Mouse (Mus musculus) left cerebral cortex, adult 2 months (tissue): ENCODE measurements around the gene Gfpt2. TPM values are rescaled to one million over a fixed set of nuclear protein-coding genes. Genes with fewer than 3 reads are reported as not detected.

ENCODE experiments used
- DNase-seq, 2 experiments: peaks; one replicate each; pipeline ENCODE4 v3.0.0; 2021 to 2022; ENCODE audit warnings: low spot score in 2 of 2, mixed read lengths in 1 of 2; ENCODE audit errors: extremely low spot score in 1 of 2
- H3K27ac ChIP-seq: fragments of 200-600 bp; 2 replicates; pipeline ENCODE4 v1.8.1; 2022
- H3K4me3 ChIP-seq: fragments of 200-600 bp; 2 replicates; pipeline ENCODE4 v1.8.1; 2022
- CTCF ChIP-seq: fragments of 200-600 bp; IDR thresholded peaks from 2 replicates; pipeline ENCODE4 v1.8.1; 2022; ENCODE audit warnings: antibody characterized with exemption, mild to moderate bottlenecking, moderate library complexity
- intact Hi-C: fragments of 180-260 bp; cut with DNase I; formaldehyde crosslinking; loops from one replicate; pipeline ENCODE4 v1.15.1; 2025
- total RNA-seq, 2 experiments: library from RNA; stranded (reverse); gene quantifications; 2 replicates each; pipeline ENCODE4 v1.2.3; 2021

The Gfpt2 gene
- total RNA-seq, 2 experiments from 2014 or later, result 6.2 to 11.4 TPM

GRCm38 (mm10) chr11:49845958-49846357 is 52.0 kb downstream of the Gfpt2 start:
- no peak for DNase-seq
- intact Hi-C loops, result loop anchor here (1.0 to 10.0 kb wide), 3 partner anchors 118 to 191 kb away; partner anchors contain the start of gene Cnot6
- TF ChIP-seq CTCF, result no peak
- H3K27ac ChIP-seq, result peak overlapping the region; percentile 80
- H3K4me3 ChIP-seq, result peak overlapping the region; percentile 94

DNA sequence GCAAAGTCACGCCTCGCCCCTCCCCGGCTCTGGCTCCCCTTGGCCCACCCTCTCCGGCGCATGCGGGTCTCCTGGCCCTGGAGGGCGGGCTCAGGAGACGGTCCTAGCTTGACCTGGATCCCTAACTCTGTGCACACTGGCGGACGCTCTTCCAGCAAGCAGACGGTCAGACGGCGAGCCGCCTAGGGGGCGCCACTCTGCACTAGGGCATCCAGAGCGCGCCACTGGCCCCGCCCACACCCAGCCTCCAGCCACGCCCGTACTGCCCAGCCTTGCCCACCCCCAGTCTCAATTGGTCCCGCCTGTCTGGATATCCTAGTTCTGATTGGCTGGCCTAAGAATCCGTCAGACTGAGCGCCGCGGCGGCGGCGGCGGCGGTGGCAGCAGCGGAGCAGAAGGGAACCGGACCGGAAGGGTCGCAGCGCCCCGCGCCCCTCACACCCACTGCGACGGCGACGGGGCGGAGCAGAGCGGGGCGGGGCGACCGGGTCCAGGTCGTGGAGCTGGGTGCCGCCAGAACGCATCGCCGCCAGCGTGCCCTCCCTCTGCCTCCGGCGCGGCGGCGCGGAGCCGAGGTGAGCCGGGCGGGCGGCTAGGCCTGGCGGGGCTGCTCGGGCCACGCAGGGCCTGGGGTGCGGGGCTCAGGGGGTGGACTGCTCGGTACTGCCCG is 52.6 kb downstream of the Gfpt2 start, which contains the start of gene Mapk9:
Gene Mapk9, plus strand, starts transcription at position 351 of the 670 bp plus-strand sequence.
- Histone ChIP-seq H3K27ac (peak within 1 kb of the TSS; percentile 83), H3K4me3 (peak within 1 kb of the TSS; percentile 94)
- intact Hi-C loops, result loop anchor here (5.0 to 10.0 kb wide), 2 partner anchors 134 to 192 kb away; partner anchors contain the start of gene Cnot6
- TF ChIP-seq CTCF, result peak; percentile 89
- peak; percentile 97 to 98 for DNase-seq

- peak overlapping the region; percentile 83 for H3K27ac ChIP-seq
- intact Hi-C loops, result loop anchor here (5.0 to 10.0 kb wide), 2 partner anchors 135 to 192 kb away; partner anchors contain the start of gene Cnot6
- no peak for TF ChIP-seq CTCF
- peak overlapping the region; percentile 94 for H3K4me3 ChIP-seq
- DNase-seq, result no peak
Measured at GRCm38 (mm10) chr11:49847071-49847810, 53.3 kb downstream of the Gfpt2 start.

DNA sequence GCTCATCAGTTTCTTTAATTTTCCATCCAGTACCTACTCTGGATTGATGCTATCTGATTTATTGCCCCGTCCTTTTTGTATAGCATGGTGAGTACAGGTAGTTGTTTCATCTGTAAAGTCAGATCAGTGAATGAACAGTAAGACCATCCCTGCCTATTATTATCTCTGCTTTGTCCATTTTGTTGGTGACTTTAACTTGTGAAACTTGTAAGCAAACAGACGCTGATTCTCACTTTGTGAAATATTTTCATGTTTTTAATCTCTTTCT is 53.8 kb downstream of the Gfpt2 start:
- H3K4me3 ChIP-seq, result peak overlapping the region; percentile 94
- H3K27ac ChIP-seq, result peak overlapping the region; percentile 83; the same call in 1 of the 2 replicates
- no peak for DNase-seq
- intact Hi-C loops, result loop anchor here (5.0 to 10.0 kb wide), 2 partner anchors 135 to 193 kb away; partner anchors contain the start of gene Cnot6
- no peak for TF ChIP-seq CTCF

GRCm38 (mm10) chr11:49848080-49848815 is 54.3 kb downstream of the Gfpt2 start:
- Histone ChIP-seq H3K4me3 (peak overlapping the region; percentile 94), H3K27ac (peak overlapping the region; percentile 33)
- TF ChIP-seq CTCF, result no peak
- intact Hi-C loops, result loop anchor here (5.0 to 10.0 kb wide), 2 partner anchors 136 to 193 kb away; partner anchors contain the start of gene Cnot6
- DNase-seq, result no peak

DNA sequence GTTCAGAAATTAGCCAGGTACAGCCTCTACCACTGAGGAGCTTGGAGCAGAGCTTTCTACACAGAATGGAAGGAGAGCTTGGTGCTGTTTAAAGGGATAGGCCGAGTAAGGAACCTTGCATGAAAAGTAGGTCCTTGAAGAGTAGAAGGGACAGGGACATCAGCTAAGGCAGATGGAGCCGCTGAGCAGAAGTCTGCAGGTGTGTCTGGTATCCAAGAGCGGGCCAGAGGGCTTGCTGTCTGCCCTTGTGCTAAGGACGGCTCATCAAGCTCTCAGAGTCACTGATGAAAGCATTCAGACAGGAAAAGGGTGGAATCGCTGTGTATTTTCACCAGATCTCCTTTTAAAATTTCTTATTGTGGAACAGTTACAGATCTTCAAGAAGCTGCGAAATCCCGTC is 56.4 kb downstream of the Gfpt2 start:
- no peak overlapping the region for H3K27ac ChIP-seq
- no peak overlapping the region for H3K4me3 ChIP-seq
- intact Hi-C loops, result no loop called here
- TF ChIP-seq CTCF, result no peak
- no peak for DNase-seq

GRCm38 (mm10) chr11:49855144-49855543 is 61.2 kb downstream of the Gfpt2 start:
- DNase-seq, result no peak
- no peak overlapping the region for H3K4me3 ChIP-seq
- intact Hi-C loops, result no loop called here
- H3K27ac ChIP-seq, result no peak overlapping the region
- TF ChIP-seq CTCF, result no peak

DNA sequence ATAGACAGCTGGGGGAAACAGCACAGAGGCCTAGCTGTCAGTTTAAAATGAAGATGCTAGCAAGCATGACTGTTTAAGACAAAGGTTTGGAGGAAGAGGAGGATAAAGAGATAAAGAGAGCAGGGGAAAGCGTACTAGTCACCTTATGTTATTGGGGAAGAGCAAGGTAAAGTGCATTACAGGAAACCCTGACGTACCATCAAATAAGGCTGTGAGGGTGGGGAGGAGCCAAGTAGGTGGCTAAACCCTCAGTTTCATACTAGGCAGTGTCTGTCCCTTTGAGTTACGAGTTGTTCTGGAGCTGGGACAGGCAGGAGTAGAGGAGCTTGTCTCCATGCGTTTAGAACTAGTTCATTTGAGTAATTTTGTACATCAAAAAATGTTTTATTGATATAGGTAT is 67.2 kb downstream of the Gfpt2 start:
- no peak overlapping the region for H3K27ac ChIP-seq
- no peak for TF ChIP-seq CTCF

GRCm38 (mm10) chr11:49863926-49864325 is 69.9 kb downstream of the Gfpt2 start:
- Histone ChIP-seq H3K27ac (no peak overlapping the region), H3K4me3 (no peak overlapping the region)
- TF ChIP-seq CTCF, result no peak
- DNase-seq, result no peak
- intact Hi-C loops, result no loop called here

More for the DNA sequence above, 67.2 kb downstream of the Gfpt2 start:
- no peak for DNase-seq
- intact Hi-C loops, result no loop called here
- H3K4me3 ChIP-seq, result no peak overlapping the region

DNA sequence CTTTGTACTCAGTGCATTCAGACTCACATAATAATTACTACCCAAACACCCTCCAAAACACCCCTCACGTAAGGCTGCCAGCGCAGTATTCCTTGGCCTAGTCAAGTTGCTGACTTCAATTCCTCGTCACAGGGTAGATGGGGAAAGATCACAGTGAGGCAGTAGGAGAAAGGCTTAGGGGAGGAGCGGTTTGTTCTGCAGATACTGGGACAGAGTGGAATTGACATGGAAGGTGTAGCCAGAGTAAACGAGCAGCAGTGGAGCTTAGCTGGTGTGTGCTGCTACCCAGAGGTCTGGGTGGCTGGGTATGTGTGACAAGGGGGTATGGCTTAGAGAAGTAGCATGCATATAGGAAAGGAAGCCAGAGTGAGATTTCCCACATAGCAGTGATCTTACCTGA is 73.3 kb downstream of the Gfpt2 start:
- DNase-seq, result no peak
- TF ChIP-seq CTCF, result no peak
- Histone ChIP-seq H3K4me3 (no peak overlapping the region), H3K27ac (no peak overlapping the region)
- intact Hi-C loops, result no loop called here

DNA sequence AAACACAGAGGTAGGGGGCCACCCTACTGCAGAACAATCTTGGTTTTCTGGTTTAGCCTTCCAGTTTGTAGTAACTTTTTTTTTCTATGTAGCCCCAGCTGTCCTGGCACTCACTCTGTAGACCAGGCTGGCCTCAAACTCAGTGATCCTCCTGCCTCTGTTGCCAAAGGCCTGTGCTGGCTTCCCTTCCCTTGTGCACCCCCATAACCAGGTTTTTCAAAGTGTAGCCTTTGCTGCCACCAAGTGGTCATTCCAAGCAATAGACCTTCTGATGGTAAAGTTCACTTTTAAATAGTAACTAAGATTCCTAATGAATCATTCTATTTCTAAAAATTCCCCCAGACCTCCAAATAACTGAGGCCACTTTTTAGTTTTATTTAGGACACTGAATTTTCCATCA is 75.8 kb downstream of the Gfpt2 start:
- Histone ChIP-seq H3K4me3 (no peak overlapping the region), H3K27ac (no peak overlapping the region)
- TF ChIP-seq CTCF, result peak; percentile 76
- intact Hi-C loops, result loop anchor here (1.0 kb wide), 2 partner anchors 141 to 215 kb away; no protein-coding TSS in a partner anchor
- DNase-seq, result peak; percentile 47 to 49

- H3K27ac ChIP-seq, result no peak overlapping the region
- peak; percentile 75 for TF ChIP-seq CTCF
- DNase-seq, result peak; percentile 52 to 56
- no peak overlapping the region for H3K4me3 ChIP-seq
- intact Hi-C loops, result no loop called here
Measured at GRCm38 (mm10) chr11:49871914-49872313, 77.9 kb downstream of the Gfpt2 start.
